ENCODE assay signal across 8 mouse cellular contexts in genomic region chr14:14098330-14098980, GRCm38 (mm10). TPM values are rescaled to one million over a fixed set of nuclear protein-coding genes. Genes with fewer than 3 reads are reported as not detected.
DNase-seq lines count a peak whose midpoint lies in the region; ATAC-seq lines count a peak whose summit lies in the region.

No protein-coding gene starts in this region.

- ATAC-seq in megakaryocyte, adult 5-6 weeks (ENCODE audit: poor library complexity, severe bottlenecking): peak; percentile 97

- peak; percentile 91 for DNase-seq in R1 (ENCODE audit: low read depth, low spot score)
- DNase-seq in cerebellum, adult 9-11 months: peak; percentile 85
- peak; percentile 82 to 91 for DNase-seq in frontal cortex, postnatal 14 days (ENCODE audit: low spot score in 2 of 2)
- DNase-seq in hindlimb bud, embryonic 11.5 days (ENCODE audit: extremely low spot score, low read depth, low spot score): peak; percentile 81
- DNase-seq in left cerebral cortex, adult 18-20 months (ENCODE audit: low spot score in 2 of 2): peak; percentile 86 to 93
- peak; percentile 91 to 93 for DNase-seq in right cerebral cortex, postnatal 10 days (ENCODE audit: low spot score in 2 of 2)
- peak; percentile 93 for DNase-seq in urinary bladder, postnatal 14 days (ENCODE audit: low spot score)

RNA-seq across cellular contexts. Expression of gene Psmd6, which starts 22.3 kb away (rescaled TPM):
- 100 to 1,000 TPM; 107 to 110 TPM for total RNA-seq in left cerebral cortex, adult 18-20 months (2021)
- total RNA-seq in megakaryocyte, adult 5-6 weeks (2015): 118 and 157 TPM in 2 replicates
- total RNA-seq in megakaryocyte, adult 5-6 weeks (2017): 158 and 182 TPM in 2 replicates

Comparison
In these comparisons a context has a peak if more than half of its experiments do, and no peak if none do; other contexts are left out.
1. Peak in every context shown above with its lines: DNase-seq and ATAC-seq.